Mouse (Mus musculus) neural tube, embryonic 15.5 days (tissue): ENCODE data around the gene Sept9. TPM values are rescaled to one million over a fixed set of nuclear protein-coding genes. Genes with fewer than 3 reads are reported as not detected.

Experiments used
- ATAC-seq: fragments of 200-750 bp; cut with Nextera tagmentation; 2 replicates; pipeline ENCODE4 v1.8.0; 2017; ENCODE audit warnings: mild to moderate bottlenecking, moderate TSS enrichment, moderate library complexity; ENCODE audit not compliant: low FRiP score
- H3K27ac ChIP-seq: fragments of 300-500 bp; sonication (generic); replicated peaks from 2 replicates; pipeline ENCODE4 v1.5.1; 2015; ENCODE audit warnings: mild to moderate bottlenecking, inconsistent platforms
- H3K27me3 ChIP-seq: fragments of 300-500 bp; sonication (generic); replicated peaks from 2 replicates; pipeline ENCODE4 v1.6.1; 2015; ENCODE audit warnings: inconsistent platforms
- H3K36me3 ChIP-seq: fragments of 300-500 bp; sonication (generic); 2 replicates; pipeline ENCODE4 v1.6.1; 2015; ENCODE audit warnings: inconsistent platforms
- H3K4me1 ChIP-seq: fragments of 300-500 bp; sonication (generic); 2 replicates; pipeline ENCODE4 v1.6.1; 2015; ENCODE audit warnings: inconsistent platforms
- H3K4me2 ChIP-seq: fragments of 300-500 bp; sonication (generic); 2 replicates; pipeline ENCODE4 v1.6.1; 2015; ENCODE audit warnings: inconsistent platforms, mild to moderate bottlenecking, moderate library complexity
- H3K4me3 ChIP-seq: fragments of 300-500 bp; sonication (generic); replicated peaks from 2 replicates; pipeline ENCODE4 v1.5.1; 2015; ENCODE audit warnings: mild to moderate bottlenecking, inconsistent platforms
- H3K9ac ChIP-seq: fragments of 300-500 bp; sonication (generic); replicated peaks from 2 replicates; pipeline ENCODE4 v1.6.1; 2015; ENCODE audit warnings: mild to moderate bottlenecking, inconsistent platforms
- H3K9me3 ChIP-seq: fragments of 300-500 bp; sonication (generic); replicated peaks from 2 replicates; pipeline ENCODE4 v1.6.1; 2016; ENCODE audit warnings: inconsistent platforms
- WGBS: fragments of 180-500 bp; shearing (Covaris S2); methylation state at CpG from one replicate; pipeline ENCODE4 v1.1.7; 2015; ENCODE audit warnings: mixed read lengths; 5-methylcytosine and 5-hydroxymethylcytosine counted together
- polyA plus RNA-seq: library from polyadenylated mRNA; unstranded; fragments of >200 nt; fragmentation: Nextera tagmentation; extraction: Ambion mirVana; gene quantifications from 2 replicates; pipeline ENCODE4 v1.2.1, GENCODE M21; 2015

Gene Sept9
- polyA plus RNA-seq, 1 experiment from 2014 or later = 92.2 TPM

DNA sequence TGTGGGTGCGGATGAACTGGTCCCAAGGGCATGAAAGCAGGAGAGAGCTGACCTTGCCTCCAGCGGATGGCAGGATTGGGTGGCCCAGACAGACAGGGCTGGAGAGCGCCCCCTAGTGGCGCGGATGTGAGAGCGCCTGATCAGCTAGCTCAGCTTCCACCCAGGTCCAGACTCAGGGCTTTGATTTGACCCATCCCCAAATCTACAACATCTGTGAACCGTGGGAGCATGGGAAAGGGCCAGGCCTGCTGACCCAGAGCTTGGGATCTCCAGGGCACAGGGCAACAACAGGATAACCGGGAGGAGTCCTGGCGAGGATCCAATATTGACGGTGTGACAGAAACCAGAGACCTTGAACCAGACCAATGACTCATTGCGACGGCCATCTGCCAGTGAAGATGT, 190.5 kb downstream of the Sept9 start:
- Histone ChIP-seq H3K27ac (no peak overlapping the region), H3K36me3 (no peaks in the 10 kb centered on the region), H3K4me3 (no peak overlapping the region), H3K9ac (no peak overlapping the region), H3K9me3 (no peaks in the 10 kb centered on the region), H3K4me1 (peaks cover 36% of the 10 kb centered on the region), H3K27me3 (0 out of 2 replicates have a peak, but pooled peaks cover 3% of the 10 kb centered on the region), H3K4me2 (no peak overlapping the region)
- WGBS = 33% methylated on average over 12 of the region's 12 CpGs
- ATAC-seq = no peak

DNA sequence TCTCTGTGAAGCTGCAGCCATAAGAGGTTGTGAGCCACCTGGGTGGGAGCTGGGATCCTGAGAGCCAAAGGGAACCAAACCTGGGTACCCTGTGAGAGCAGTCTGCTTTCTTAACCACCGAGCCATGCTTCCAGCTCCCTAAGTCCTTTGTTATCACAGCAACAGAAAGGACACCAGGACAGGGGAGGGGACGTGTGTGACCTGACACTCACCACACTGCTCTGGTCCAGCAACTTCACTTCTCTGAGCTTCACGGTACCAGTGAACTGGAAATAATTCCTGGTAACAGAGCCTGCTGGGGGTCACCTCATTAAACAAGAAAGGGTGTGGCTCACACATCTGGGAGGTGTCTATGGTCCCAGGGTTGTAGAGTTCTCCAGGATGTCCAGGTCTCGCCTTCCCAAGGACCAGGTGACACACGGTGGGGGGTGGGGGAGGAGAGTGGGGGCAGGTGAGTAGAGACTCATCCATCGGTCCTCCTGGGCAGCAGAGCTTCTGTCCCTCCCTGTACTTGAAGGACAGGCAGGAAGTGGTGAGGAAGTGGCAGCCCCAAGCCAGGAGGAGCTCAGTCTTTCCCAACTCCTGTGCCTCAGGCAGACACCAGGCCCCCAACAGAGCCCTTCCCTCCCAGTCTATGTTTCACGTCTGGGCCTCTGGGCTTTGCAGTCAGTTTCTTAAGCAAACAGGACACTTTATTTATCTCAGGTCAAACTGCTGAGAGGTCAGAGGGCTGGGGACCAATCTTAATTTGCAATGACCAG, 191.5 kb downstream of the Sept9 start:
- Histone ChIP-seq H3K4me2 (no peak overlapping the region), H3K27me3 (0 out of 2 replicates have a peak, but pooled peaks cover 3% of the 10 kb centered on the region), H3K9ac (no peak overlapping the region), H3K4me3 (no peak overlapping the region), H3K9me3 (no peaks in the 10 kb centered on the region), H3K27ac (no peak overlapping the region), H3K4me1 (peaks cover 35% of the 10 kb centered on the region), H3K36me3 (no peaks in the 10 kb centered on the region)
- 43% methylated on average over 7 of the region's 7 CpGs for WGBS
- ATAC-seq = no peak

DNA sequence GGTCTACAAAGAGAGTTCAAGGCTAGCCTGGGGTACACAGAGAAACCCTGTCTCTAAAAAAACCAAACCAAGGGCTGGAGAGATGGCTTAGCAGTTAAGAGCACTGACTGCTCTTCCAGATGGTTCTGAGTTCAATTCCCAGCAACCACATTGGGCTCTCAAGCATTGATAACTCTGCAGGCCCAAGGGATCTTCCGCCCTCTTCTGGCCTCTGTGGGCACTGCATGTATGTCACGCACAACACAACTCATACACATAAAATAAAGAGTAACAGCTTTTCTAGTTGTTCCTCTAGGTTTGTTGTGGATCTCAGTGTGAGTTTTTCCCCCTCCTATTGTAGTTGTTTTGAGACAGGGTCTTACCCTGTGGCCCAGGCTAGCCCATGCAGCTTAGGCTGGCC, 192.8 kb downstream of the Sept9 start:
- no peak for ATAC-seq
- 77% methylated on average over 2 of the region's 2 CpGs for WGBS

DNA sequence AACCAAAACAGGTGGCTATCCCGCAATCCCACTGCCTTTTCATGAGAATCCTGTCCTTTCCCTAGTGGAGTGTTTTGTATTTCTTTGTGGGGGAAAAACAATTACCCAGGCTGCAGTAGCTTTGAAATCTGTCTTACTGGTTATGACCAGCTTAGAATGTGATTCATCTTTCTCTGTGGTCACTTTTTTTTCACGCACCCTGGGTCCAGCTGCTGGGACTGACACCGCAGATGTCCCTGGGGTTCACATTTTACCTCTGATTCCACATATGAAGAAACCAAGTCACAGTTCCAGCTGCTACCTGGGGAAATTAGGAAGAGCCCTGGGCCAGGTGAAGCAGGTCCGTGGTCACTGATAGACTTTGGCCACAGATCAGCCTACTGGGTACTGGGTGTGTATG, 194.3 kb downstream of the Sept9 start:
- Histone ChIP-seq H3K36me3 (no peaks in the 10 kb centered on the region), H3K4me1 (peaks cover 36% of the 10 kb centered on the region), H3K27me3 (0 out of 2 replicates have a peak, but pooled peaks cover 7% of the 10 kb centered on the region), H3K4me3 (0 out of 2 replicates have a peak overlapping the region, but pooled peaks have one; percentile 41), H3K9me3 (no peaks in the 10 kb centered on the region), H3K27ac (peak overlapping the region; percentile 56), H3K9ac (0 out of 2 replicates have a peak overlapping the region, but pooled peaks have one; percentile 8), H3K4me2 (peak overlapping the region; percentile 80)
- WGBS = 59% methylated on average over 4 of the region's 4 CpGs
- ATAC-seq = no peak

More for the DNA sequence above, 192.8 kb downstream of the Sept9 start:
- 0 out of 2 replicates have a peak, but pooled peaks cover 3% of the 10 kb centered on the region for H3K27me3 ChIP-seq
- no peaks in the 10 kb centered on the region for H3K9me3 ChIP-seq
- no peak overlapping the region for H3K4me3 ChIP-seq
- no peaks in the 10 kb centered on the region for H3K36me3 ChIP-seq
- peaks cover 30% of the 10 kb centered on the region for H3K4me1 ChIP-seq
- no peak overlapping the region for H3K9ac ChIP-seq
- H3K4me2 ChIP-seq = no peak overlapping the region
- H3K27ac ChIP-seq = no peak overlapping the region

DNA sequence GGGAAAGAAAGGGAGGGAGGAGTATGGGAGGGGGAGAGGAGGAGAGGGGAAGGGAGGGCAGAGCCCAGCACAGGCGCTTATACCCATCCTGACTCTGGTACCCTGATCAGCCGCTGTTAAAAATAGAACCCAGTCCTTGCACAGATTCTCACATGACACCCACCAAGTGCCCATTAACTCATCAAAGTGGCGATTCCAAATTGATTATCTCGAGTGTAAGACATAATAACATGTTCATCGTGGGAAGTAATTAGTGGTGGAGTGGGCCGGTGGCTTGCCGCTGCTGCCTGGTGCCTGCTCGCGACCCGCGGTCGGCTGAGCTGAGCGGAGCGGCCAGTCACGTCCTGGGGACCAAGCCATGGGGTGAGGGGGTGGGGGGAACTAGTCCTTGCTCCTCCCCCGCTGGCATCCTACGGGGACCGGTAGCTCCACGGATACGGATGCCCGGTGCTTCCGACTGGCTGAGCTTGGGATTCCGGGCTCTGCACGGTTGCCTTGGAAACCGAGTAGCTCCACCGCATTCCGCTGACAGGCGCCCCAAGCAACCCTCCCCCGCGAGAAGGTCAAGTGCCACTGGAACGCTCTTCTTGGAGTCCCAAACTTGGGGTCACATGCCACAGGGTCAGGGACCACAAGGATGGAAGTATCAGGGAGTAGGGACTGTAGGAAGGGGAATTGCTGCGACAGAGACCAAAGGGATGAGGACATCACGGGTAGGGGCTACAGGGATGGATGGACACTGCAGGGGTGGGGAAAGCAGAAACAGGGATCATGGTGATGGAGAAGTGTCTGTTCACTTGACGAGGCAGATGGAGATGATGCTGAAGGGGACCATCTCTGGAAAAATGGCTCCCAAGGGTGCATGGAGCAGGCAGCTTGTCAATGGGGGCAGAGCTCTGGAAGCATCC, 195.0 kb downstream of the Sept9 start:
- WGBS = under 1% methylated on average over 34 of the region's 34 CpGs
- Histone ChIP-seq H3K9ac (peak overlapping the region; percentile 47), H3K4me3 (peak overlapping the region; percentile 41), H3K4me1 (peaks cover 36% of the 10 kb centered on the region), H3K27ac (peak overlapping the region; percentile 76), H3K36me3 (no peaks in the 10 kb centered on the region), H3K4me2 (peak overlapping the region; percentile 80), H3K27me3 (peaks cover 8% of the 10 kb centered on the region; the same call in 1 of the 2 replicates), H3K9me3 (no peaks in the 10 kb centered on the region)
- ATAC-seq = peak; percentile 76

DNA sequence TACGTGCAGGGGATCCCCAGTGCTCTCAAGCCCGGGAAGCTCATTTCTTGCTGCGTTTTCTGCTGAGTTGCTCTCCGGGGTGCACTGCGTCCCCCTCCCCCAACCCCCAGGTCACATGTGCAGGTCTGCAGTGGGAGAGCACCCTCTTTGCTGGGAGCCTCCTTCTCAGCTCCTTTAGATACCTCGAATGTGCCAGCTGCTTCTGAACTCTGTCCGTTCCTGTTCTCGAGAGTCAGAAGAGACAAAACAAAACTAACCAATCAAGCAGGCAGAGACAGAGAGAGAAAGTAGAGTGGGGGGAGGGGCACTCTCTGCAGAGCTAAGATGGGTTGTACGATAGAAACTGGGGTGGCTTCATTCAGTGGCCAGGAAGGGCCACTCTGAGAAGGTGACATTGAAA, 195.8 kb downstream of the Sept9 start:
- Histone ChIP-seq H3K4me3 (no peak overlapping the region), H3K27me3 (peaks cover 10% of the 10 kb centered on the region; the same call in 1 of the 2 replicates), H3K9me3 (no peaks in the 10 kb centered on the region), H3K36me3 (no peaks in the 10 kb centered on the region), H3K4me2 (peak overlapping the region; percentile 80), H3K27ac (peak overlapping the region; percentile 76; the same call in 1 of the 2 replicates), H3K4me1 (peaks cover 32% of the 10 kb centered on the region), H3K9ac (peak overlapping the region; percentile 47; the same call in 1 of the 2 replicates)
- 0 out of 2 replicates have a peak, but pooled peaks have one; percentile 8 for ATAC-seq
- 3% methylated on average over 9 of the region's 9 CpGs for WGBS

DNA sequence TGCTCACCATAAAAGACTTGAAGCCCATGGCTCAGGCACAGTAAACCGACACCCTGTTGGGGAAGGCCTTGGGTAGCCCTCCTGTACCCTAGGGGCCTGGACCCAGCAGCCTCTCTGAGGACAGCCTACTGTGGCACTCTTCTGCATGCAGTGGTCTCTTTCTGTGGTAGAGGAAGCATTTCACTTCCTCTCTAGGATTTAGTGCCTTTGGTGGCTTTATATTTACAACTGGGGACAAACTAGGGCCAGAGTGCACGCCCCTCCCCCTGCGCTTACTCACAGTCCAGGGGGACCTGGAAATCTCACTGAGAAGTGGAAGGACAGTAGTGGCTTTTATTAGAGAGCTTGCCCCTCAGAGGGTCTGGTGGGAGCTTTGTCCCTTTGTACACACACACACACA, 197.5 kb downstream of the Sept9 start:
- Histone ChIP-seq H3K9me3 (no peaks in the 10 kb centered on the region; the same call in 1 of the 2 replicates), H3K27ac (no peak overlapping the region), H3K4me2 (no peak overlapping the region), H3K4me1 (peaks cover 36% of the 10 kb centered on the region), H3K36me3 (no peaks in the 10 kb centered on the region), H3K4me3 (no peak overlapping the region), H3K27me3 (peaks cover 7% of the 10 kb centered on the region; the same call in 1 of the 2 replicates), H3K9ac (no peak overlapping the region)
- no peak for ATAC-seq
- 81% methylated on average over 3 of the region's 3 CpGs for WGBS

DNA sequence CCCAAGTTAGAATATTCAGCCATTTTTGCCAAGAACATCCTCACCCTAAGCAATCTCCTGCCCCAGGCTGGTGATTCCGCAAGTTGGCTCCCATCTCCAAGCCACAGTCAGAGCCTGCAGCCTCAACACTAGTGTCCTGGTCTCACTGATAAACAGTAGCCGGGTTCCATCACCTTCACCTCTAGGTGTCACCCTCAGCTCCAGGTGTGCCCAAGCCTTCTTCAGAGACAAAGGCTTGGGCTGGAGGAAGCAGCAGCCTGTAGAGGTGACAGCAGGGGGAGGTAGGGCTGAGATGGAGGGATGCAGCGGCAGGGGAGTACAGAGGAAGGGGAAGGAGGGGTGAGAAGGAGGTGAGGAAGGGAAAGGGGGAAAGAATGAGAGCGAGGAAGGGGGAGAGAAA, 198.3 kb downstream of the Sept9 start:
- Histone ChIP-seq H3K9me3 (no peaks in the 10 kb centered on the region; the same call in 1 of the 2 replicates), H3K9ac (no peak overlapping the region), H3K36me3 (no peaks in the 10 kb centered on the region), H3K27ac (no peak overlapping the region), H3K27me3 (peaks cover 9% of the 10 kb centered on the region), H3K4me3 (no peak overlapping the region), H3K4me2 (no peak overlapping the region), H3K4me1 (peaks cover 36% of the 10 kb centered on the region)
- WGBS = 31% methylated on average over 4 of the region's 4 CpGs
- no peak for ATAC-seq

DNA sequence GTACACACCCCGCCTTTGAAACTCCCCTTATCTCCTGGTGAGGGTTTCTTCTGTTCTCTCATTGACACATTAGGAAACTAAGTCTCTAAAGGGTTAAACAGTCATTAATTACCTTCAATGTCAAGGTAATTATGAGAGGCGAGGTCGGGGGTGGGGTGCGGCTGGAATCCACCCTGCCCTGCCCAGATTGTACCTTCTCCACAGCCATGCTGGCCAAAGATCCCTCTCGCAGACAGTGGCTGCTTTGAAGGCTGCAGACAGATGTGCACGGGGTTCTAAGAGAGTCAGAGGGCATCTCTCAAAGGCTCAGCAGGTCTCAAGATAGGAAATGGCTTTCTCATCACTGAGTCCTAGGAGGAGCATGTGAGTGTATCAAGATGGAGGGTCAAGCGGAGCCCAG, 198.7 kb downstream of the Sept9 start:
- H3K27ac ChIP-seq = no peak overlapping the region
- WGBS = 44% methylated on average over 7 of the region's 7 CpGs
- no peak overlapping the region for H3K9ac ChIP-seq
- ATAC-seq = no peak
- H3K4me1 ChIP-seq = peaks cover 36% of the 10 kb centered on the region
- H3K36me3 ChIP-seq = no peaks in the 10 kb centered on the region
- H3K4me3 ChIP-seq = no peak overlapping the region
- H3K4me2 ChIP-seq = no peak overlapping the region
- peaks cover 12% of the 10 kb centered on the region for H3K27me3 ChIP-seq
- H3K9me3 ChIP-seq = no peaks in the 10 kb centered on the region; the same call in 1 of the 2 replicates

DNA sequence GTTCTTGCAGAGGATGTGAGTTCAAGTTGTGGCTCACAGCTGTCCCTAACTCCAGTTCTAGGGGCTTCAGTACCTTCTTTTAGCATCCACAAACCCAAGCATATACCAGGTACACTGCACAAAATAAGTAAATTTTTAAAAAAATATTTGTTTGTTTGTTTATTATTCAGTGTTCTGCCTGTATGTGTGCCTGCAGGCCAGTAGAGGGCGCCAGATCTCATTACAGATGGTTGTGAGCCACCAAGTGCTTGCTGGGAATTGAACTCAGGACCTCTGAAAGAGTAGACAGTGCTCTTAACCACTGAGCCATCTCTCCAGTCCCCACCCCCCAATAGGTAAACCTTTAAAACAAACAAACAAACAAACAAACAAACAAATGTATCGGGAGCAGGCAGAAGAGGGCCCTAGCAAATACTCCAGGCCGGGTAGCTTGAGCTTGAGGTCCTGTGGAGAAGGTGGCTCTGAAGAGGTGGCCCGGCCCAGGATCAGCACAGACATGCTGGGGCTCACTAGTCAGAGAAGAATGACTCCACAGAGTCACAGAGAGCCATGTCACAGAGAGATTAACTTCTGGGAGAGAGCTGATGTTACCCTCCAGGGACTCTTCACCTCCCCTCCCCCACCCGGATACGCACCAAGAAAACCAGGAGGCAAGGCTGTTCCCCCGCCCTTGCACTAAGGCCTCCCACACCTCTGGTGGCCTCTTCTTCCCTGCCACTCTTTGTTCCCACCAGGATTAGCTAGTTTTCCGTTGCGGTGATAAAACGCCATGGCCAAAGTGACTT, 202.3 kb downstream of the Sept9 start:
- Histone ChIP-seq H3K4me3 (no peak overlapping the region), H3K4me2 (no peak overlapping the region), H3K36me3 (no peaks in the 10 kb centered on the region), H3K27ac (no peak overlapping the region), H3K4me1 (peaks cover 24% of the 10 kb centered on the region), H3K27me3 (peaks cover 12% of the 10 kb centered on the region), H3K9me3 (no peaks in the 10 kb centered on the region; the same call in 1 of the 2 replicates), H3K9ac (no peak overlapping the region)
- no peak for ATAC-seq
- 90% methylated on average over 10 of the region's 10 CpGs for WGBS

DNA sequence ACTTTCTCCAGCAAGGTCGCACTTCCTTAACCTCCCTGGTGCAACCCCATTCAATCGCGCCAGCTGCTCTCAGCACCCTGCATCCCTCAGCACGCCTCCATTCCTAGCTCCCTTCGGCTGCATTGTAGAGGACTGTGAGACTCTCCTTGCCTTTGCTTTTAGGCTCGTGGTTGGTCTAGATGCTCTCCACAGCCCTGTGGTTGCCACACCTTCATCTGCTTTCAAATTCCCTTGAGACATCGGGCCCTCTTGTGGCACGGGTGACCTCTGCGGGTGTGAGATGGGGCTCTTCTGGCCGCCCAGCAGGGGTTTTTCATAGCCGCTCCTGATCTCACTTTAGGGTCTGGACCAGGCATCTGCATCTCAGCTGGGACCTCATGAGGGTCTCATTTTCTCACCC, 203.1 kb downstream of the Sept9 start:
- WGBS = 84% methylated on average over 11 of the region's 11 CpGs
- no peak overlapping the region for H3K9ac ChIP-seq
- peaks cover 9% of the 10 kb centered on the region for H3K27me3 ChIP-seq
- no peak overlapping the region for H3K27ac ChIP-seq
- no peak overlapping the region for H3K4me2 ChIP-seq
- no peaks in the 10 kb centered on the region; the same call in 1 of the 2 replicates for H3K9me3 ChIP-seq
- no peak for ATAC-seq
- peaks cover 32% of the 10 kb centered on the region for H3K4me1 ChIP-seq
- H3K36me3 ChIP-seq = no peaks in the 10 kb centered on the region
- no peak overlapping the region for H3K4me3 ChIP-seq
